Mouse (Mus musculus) liver, embryonic 14.5 days (tissue): ENCODE results near the gene Rcsd1.

Source experiments
- CTCF ChIP-seq: IDR thresholded peaks from 2 replicates; pipeline ENCODE4 v1.5.1; 2016; ENCODE audit warnings: antibody characterized with exemption, low read depth, control low read depth
- EP300 ChIP-seq: IDR thresholded peaks from 2 replicates; pipeline ENCODE4 v1.6.1; 2016; ENCODE audit warnings: antibody characterized with exemption, low read depth

GRCm38 (mm10) chr1:165709629-165710256 lies at the start of gene Rcsd1:
- no peak for TF ChIP-seq CTCF
- TF ChIP-seq EP300: 0 out of 2 replicates have a peak, but pooled peaks have one; percentile 55
